Mouse (Mus musculus) ES-Bruce4 (cell line): Measurements from ENCODE around the gene Med15. TPM values are rescaled to one million over a fixed set of nuclear protein-coding genes. Genes with fewer than 3 reads are reported as not detected.

ENCODE experiments used
- H3K27ac ChIP-seq: 2 replicates; pipeline ENCODE4 v1.5.1; 2012; ENCODE audit warnings: low read length, inconsistent platforms; ENCODE audit not compliant: insufficient read depth
- H3K27me3 ChIP-seq: 2 replicates; pipeline ENCODE4 v1.6.1; 2012; ENCODE audit warnings: mild to moderate bottlenecking, low read length, inconsistent platforms; ENCODE audit not compliant: control insufficient read depth, poor library complexity, insufficient read depth, severe bottlenecking
- H3K36me3 ChIP-seq: 2 replicates; pipeline ENCODE4 v1.6.1; 2012; ENCODE audit warnings: inconsistent platforms, mild to moderate bottlenecking, low read length, moderate library complexity; ENCODE audit not compliant: control insufficient read depth, poor library complexity, insufficient read depth, severe bottlenecking
- H3K4me1 ChIP-seq: one replicate; pipeline ENCODE4 v1.8.1; 2011; ENCODE audit warnings: low read length; ENCODE audit not compliant: control insufficient read depth, insufficient read depth
- H3K4me3 ChIP-seq: 2 replicates; pipeline ENCODE4 v1.5.1; 2011; ENCODE audit warnings: low read depth, mild to moderate bottlenecking, low read length
- H3K9ac ChIP-seq: 2 replicates; pipeline ENCODE4 v1.6.1; 2012; ENCODE audit warnings: low read depth, mild to moderate bottlenecking, inconsistent platforms; ENCODE audit not compliant: poor library complexity, severe bottlenecking
- H3K9me3 ChIP-seq: replicated peaks from 2 replicates; pipeline ENCODE4 v1.6.1; 2012; ENCODE audit warnings: mild to moderate bottlenecking, low read length, inconsistent platforms; ENCODE audit not compliant: control insufficient read depth, poor library complexity, insufficient read depth, severe bottlenecking
- CTCF ChIP-seq: IDR thresholded peaks from one replicate; pipeline ENCODE4 v1.8.1; 2011; ENCODE audit warnings: low read depth, low read length
- EP300 ChIP-seq: IDR thresholded peaks from 2 replicates; pipeline ENCODE4 v1.6.1; 2011; ENCODE audit warnings: low read depth, low read length; ENCODE audit not compliant: insufficient read depth
- POLR2A ChIP-seq: IDR thresholded peaks from one replicate; pipeline ENCODE4 v1.8.1; 2011; ENCODE audit warnings: low read length; ENCODE audit not compliant: insufficient read depth
- polyA plus RNA-seq: library from polyadenylated mRNA; stranded (reverse); fragments of >200 nt; gene quantifications from 2 replicates; pipeline ENCODE4 v1.2.4, GENCODE M21; 2011; ENCODE audit warnings: low read depth; ENCODE audit not compliant: missing spikeins, insufficient read depth, insufficient read length

Med15 gene
- polyA plus RNA-seq, 1 experiment, result 54.7 TPM

GRCm38 (mm10) chr16:17764108-17764511, 31.4 kb upstream of the Med15 start:
- no peaks in the 10 kb centered on the region for H3K9me3 ChIP-seq
- TF ChIP-seq CTCF (no peak), EP300 (no peak), POLR2A (no peak)
- H3K4me1 ChIP-seq, result no peaks in the 10 kb centered on the region
- H3K36me3 ChIP-seq, result peaks cover 13% of the 10 kb centered on the region
- H3K27ac ChIP-seq, result no peak overlapping the region
- H3K9ac ChIP-seq, result no peak overlapping the region
- H3K4me3 ChIP-seq, result no peak overlapping the region
- no peaks in the 10 kb centered on the region for H3K27me3 ChIP-seq

- Histone ChIP-seq H3K36me3 (peaks cover 9% of the 10 kb centered on the region), H3K9me3 (no peaks in the 10 kb centered on the region), H3K27ac (no peak overlapping the region), H3K4me1 (peaks cover 3% of the 10 kb centered on the region), H3K4me3 (no peak overlapping the region), H3K27me3 (no peaks in the 10 kb centered on the region), H3K9ac (no peak overlapping the region)
- TF ChIP-seq EP300 (no peak), POLR2A (no peak)
Measured at GRCm38 (mm10) chr16:17761074-17761473, 28.4 kb upstream of the Med15 start.

GRCm38 (mm10) chr16:17760657-17761056, 28.0 kb upstream of the Med15 start:
- Histone ChIP-seq H3K9ac (no peak overlapping the region), H3K9me3 (0 out of 2 replicates have a peak, but pooled peaks cover 2% of the 10 kb centered on the region), H3K27me3 (no peaks in the 10 kb centered on the region), H3K36me3 (peaks cover 4% of the 10 kb centered on the region), H3K4me3 (no peak overlapping the region), H3K4me1 (peaks cover 3% of the 10 kb centered on the region), H3K27ac (no peak overlapping the region)
- peak; percentile 91 for TF ChIP-seq CTCF
- no peak for TF ChIP-seq POLR2A

GRCm38 (mm10) chr16:17759813-17760321, 27.2 kb upstream of the Med15 start:
- H3K9me3 ChIP-seq, result 0 out of 2 replicates have a peak, but pooled peaks cover 3% of the 10 kb centered on the region
- TF ChIP-seq CTCF, result no peak
- TF ChIP-seq EP300, result no peak
- no peak for TF ChIP-seq POLR2A
- no peak overlapping the region for H3K27ac ChIP-seq
- H3K27me3 ChIP-seq, result no peaks in the 10 kb centered on the region
- H3K36me3 ChIP-seq, result no peaks in the 10 kb centered on the region
- peaks cover 3% of the 10 kb centered on the region for H3K4me1 ChIP-seq
- H3K9ac ChIP-seq, result peak overlapping the region; percentile 86
- H3K4me3 ChIP-seq, result peak overlapping the region; percentile 81

GRCm38 (mm10) chr16:17759344-17759773, 26.7 kb upstream of the Med15 start, which contains the start of gene Klhl22:
Gene Klhl22 (plus strand): TSS chr16:17759618.
- Histone ChIP-seq H3K4me1 (peaks cover 5% of the 10 kb centered on the region), H3K9me3 (0 out of 2 replicates have a peak, but pooled peaks cover 3% of the 10 kb centered on the region), H3K4me3 (peak within 1 kb of the TSS; percentile 81), H3K36me3 (no peaks in the 10 kb centered on the region), H3K27ac (no peak within 1 kb of the TSS), H3K27me3 (no peaks in the 10 kb centered on the region), H3K9ac (peak within 1 kb of the TSS; percentile 86)
- TF ChIP-seq POLR2A (peak; percentile 71), CTCF (no peak), EP300 (peak; percentile 49; the same call in 1 of the 2 replicates)

- peaks cover 5% of the 10 kb centered on the region for H3K4me1 ChIP-seq
- 0 out of 2 replicates have a peak, but pooled peaks cover 3% of the 10 kb centered on the region for H3K9me3 ChIP-seq
- TF ChIP-seq EP300, result no peak
- TF ChIP-seq CTCF, result no peak
- no peak for TF ChIP-seq POLR2A
- H3K27me3 ChIP-seq, result no peaks in the 10 kb centered on the region
- H3K36me3 ChIP-seq, result no peaks in the 10 kb centered on the region
- peak overlapping the region; percentile 86; the same call in 1 of the 2 replicates for H3K9ac ChIP-seq
- peak overlapping the region; percentile 45 for H3K4me3 ChIP-seq
- no peak overlapping the region for H3K27ac ChIP-seq
Measured at GRCm38 (mm10) chr16:17758902-17759301, 26.2 kb upstream of the Med15 start.
